Mouse (Mus musculus) spleen, embryonic (tissue): Measurements from ENCODE around the gene Itsn1.

Experiments
- CTCF ChIA-PET: fragments of 350-600 bp; sonication (Branson Sonifier 250); formaldehyde crosslinking; loops from one replicate; lab custom pipeline; 2022; lab: Charles Lee

Itsn1 gene

DNA sequence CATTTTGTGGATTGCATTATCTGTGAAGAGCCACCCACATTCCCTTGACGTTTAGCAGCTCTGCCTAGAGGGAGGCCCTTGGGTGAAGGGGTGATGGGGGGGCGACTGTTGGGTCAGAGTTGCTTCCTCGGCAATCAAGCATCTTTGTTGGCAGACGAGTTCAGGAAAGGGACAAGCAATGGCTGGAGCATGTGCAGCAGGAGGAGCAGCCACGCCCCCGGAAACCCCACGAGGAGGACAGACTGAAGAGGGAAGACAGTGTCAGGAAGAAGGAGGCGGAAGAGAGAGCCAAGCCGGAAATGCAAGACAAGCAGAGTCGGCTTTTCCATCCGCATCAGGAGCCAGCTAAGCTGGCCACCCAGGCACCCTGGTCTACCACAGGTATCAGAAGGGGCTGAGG is 110.4 kb downstream of the Itsn1 start:
- CTCF ChIA-PET: interaction anchor here (0.6 kb wide), 1 partner anchor 434 kb away, joined by 4 read pairs; the partner anchor contains the start of gene Il10rb

DNA sequence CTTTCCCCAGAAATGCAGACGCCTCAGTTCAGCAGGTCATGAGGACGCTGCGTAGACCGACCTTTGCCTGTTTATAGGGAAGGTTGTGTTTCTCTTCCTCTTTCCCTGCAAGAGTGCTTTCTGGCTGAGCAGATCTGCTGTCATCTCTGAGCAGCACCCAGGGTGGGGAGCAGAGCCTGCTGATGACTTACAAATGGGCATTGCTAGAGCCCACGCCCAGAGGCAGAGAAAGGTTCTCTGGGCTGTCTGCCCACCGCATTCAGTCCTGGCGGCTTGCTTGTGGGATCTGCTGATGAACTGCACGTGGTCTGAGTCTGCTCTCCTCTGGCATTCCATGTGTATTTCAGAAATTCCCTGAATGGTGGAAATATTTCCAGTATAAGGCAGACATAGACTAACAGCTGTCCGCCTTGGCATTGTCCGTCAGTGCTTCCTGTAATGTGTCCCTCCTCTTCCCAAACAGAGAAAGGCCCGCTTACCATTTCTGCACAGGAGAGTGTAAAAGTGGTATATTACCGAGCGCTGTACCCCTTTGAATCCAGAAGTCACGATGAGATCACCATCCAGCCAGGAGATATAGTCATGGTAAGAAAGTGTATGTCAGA is 112.0 kb downstream of the Itsn1 start:
- CTCF ChIA-PET: no interaction called here

DNA sequence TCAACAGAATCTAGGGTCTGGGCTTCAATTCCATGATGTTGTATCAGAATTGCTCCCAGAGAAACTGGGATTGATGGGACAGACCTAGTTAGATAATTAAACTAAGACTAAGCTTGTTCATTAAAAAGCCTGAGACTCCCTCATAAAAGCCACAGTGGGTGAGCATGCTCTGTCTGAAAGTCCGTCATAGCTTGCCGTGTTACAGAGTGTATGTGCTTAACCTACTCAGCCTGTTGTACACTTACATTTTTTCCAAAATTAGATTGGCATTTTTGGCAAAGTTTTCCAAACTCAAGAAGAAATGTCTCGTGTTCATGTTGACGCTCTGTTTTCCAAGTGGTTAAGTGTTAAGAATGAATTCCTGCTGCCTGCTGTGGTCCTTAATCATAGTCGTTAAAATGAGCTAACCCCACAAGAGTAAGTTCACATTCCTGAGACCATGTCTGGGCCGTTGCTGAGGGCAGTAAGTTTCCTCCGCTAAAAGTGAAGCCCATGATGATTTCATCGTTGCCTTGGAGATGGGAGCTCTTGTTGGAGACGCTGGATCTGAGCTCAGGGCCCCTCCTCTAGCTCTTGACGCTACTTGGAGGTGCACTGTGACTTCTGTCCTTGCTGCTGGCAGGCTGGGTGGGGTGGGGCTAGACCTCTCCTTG is 117.1 kb downstream of the Itsn1 start:
- CTCF ChIA-PET: no interaction called here

DNA sequence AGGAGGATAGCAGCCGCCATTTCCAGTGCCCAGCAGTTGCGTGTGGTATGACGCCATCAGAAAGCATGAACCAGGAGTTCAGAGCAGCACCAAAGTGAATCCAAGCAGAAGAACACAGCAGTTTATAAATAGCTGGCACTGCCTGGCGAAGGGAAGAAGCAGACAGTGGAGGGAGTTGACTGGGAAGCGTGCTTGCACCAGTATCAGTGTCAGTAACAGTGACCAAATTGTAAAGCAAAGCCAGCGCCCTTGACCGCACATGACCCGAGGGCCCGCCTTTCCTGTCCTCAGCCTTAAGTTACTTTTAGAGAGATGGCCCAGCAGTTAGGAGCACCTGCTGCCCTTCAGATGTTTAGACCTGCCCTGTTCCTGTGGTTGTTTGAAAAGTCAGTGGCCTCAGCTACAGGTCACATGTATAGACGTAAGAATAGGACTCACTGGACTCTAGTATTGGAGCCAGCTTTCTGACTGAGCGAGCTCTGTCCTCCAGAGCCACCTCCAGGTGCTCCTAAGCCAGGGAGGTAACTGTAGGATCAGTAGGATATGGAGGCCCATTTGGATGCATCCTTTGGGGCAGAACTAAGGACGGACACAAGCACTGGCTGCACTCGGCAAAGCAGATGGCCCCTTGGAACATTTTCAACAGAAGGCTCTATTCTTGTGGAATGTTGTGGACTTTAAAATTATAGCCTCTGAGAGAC is 118.6 kb downstream of the Itsn1 start:
- CTCF ChIA-PET: no interaction called here

DNA sequence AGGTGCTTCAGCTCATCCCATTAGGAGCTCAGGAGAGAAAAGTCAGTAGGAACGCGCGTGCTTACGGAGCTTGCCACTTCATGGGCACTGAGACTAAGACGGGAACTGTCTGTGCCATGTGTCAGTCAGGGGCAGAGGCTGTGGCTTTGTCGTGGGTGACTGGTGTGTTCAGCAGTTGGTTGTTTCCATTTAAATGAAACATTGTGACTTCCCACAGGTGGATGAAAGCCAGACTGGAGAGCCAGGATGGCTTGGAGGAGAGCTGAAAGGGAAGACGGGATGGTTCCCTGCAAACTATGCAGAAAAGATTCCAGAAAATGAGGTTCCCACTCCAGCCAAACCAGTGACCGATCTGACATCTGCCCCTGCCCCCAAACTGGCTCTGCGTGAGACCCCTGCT is 119.4 kb downstream of the Itsn1 start:
- CTCF ChIA-PET: no interaction called here

DNA sequence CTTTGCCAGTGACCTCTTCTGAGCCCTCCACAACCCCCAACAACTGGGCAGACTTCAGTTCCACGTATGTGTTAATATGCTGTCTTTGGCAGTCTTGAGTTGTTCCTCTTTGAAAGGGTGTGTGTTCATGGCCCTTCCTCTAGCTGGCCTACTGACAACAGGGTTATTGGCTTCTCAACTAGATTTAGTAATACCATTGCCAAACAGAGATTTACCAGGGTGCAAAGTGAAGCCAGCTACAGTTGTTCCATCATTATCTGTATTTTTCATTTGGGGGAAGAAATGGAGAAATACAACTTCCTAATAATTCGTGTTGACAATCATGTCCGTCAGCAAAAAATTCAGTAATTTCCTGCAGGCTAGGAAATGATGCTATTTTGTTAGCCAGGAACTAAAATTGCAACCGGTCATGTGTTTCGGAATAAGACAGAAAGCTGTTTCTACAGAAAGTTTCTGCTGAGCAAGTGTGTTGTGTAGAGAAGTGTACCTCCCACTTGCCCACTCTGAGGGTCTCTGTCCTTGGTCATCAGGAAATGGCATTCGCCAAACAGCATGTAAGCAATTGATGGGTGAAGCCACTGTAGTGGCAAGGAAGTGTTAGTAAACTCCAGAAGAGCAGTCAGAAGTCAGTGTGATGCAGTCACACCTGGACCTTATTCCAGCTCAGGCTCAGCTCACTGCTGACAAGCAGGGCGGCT is 120.0 kb downstream of the Itsn1 start:
- CTCF ChIA-PET: no interaction called here

DNA sequence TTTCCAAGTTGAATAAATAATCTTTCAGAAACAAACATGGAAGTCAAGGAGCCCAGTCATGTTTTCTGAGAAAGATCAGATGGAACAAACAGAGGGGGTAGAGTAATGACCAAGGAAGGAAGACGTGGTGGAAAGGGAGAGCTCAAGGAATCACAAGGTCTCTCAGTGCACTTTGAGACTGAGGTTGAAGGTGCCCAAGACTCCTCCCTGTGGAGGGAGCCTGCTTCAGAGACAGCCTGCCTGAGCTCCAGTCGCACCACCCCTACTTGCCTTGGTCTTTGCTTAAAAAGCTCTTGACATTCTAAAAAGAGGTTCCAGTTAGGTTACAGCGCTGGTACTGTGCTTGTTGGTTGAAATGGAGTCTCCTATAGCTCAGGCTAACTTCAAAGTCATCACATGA is 121.1 kb downstream of the Itsn1 start:
- CTCF ChIA-PET: no interaction called here

DNA sequence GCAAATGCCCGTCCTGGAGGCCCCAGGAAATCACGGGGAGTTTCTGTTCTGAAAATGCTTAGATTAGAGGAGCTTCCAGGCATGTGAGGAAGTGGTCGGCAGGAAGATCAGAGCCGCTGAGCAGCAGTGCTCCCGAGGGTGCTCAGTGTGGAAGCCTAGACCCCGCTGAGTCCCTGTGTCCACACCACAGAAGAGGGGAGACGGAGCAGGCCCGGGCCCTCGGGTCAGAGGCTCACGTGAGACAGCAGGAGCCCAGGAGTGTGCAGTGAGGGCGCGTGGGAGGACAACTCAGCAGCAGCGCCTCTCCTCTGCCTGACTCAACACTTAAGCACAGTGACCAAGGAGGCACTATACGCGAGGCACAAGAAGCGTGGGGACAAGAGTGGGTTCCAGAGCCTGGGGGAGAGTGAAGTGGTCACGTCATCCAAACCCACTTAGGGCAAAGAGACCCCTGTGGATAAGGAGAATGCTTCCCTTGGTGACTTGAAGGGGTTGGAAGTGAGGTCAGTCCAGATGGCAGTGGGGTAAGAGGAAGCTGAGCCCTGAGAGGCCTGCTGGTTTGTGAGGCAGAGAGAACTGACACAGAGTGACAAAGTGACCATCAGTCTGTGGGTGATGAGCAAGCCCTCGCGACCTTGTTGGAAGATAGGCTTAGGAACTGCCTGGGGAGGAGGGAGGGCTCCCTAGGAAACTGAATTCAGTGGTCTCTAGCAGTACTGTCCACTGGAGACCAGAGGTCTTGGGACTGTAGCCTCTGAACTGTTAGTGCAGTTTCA is 122.6 kb downstream of the Itsn1 start:
- CTCF ChIA-PET: no interaction called here

DNA sequence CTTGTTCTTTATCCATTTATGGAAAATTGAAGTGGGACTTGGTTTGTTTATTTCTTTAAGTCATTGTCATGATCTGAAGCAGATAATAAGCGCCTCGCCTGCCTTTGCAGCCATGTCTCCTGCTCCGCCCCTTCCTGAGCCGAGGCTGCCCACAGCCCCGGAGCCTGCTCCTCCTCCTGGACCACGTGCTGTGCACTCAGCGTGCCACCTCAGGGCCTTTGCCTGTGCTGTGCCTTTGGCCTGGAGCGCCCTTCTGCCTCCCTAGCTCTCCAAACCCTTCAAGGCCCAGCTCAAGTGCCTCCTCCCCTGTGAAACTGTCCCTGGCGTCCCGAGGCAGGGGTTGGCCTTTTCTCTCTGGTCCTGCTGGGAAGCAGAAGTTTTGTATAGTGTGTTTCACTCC is 123.7 kb downstream of the Itsn1 start:
- CTCF ChIA-PET: no interaction called here

DNA sequence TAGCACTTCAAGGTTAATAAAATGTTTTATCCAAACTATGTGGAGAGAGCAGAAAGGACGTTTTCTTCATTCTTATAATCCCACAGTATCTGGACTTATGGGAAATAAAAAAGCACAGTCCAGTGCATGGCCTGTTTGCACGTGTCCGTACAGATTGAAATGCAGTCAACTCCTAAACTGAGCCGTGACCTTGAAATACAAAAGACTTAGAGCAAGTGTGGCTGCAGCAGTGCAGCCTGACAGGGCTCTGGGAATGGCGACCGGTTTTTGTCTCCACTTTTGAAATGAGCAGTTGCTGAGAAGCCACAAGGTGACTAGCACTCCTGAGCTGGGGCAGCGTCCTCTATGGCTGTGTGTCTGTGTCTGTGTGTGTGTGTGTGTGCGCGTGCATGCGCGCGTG is 124.1 kb downstream of the Itsn1 start:
- CTCF ChIA-PET: no interaction called here

DNA sequence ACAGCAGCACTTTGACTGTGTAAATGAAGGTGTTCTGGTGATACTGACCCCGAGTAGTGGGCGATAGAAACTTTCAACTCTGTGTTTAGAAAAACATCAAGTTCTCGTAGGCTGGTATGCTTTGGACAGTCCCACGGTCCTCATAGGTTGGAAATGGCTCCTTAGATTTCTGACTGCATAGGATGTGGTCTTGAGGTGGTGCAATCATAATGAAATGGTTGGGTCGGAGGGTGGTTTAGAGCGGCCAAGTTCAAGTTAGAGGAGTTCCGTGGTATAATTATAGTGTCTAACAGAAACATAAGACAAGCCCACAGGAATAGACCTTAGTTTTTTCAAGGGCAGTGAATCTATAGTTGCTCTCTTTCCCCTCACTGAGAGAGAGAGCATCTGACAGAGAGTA is 129.6 kb downstream of the Itsn1 start:
- CTCF ChIA-PET: no interaction called here

DNA sequence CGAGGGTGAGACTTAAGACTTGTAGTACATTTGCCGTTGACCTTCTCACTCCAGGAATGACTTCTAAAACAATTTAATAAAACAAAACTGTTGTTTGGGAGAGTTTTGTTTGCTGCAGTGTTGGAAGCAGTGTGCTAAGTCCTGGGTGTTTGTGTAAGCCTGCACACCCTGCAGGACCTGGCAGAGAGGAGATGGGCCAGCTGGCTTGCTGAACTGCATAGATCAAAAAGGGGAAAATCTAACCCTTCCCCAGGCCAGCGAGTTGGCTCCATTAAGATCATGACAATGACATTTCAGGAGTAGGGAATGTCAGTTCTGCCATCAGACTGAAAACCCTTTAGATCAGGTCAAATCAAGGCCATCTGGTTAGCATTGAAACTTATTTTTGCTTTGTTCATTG is 130.1 kb downstream of the Itsn1 start:
- CTCF ChIA-PET: no interaction called here

DNA sequence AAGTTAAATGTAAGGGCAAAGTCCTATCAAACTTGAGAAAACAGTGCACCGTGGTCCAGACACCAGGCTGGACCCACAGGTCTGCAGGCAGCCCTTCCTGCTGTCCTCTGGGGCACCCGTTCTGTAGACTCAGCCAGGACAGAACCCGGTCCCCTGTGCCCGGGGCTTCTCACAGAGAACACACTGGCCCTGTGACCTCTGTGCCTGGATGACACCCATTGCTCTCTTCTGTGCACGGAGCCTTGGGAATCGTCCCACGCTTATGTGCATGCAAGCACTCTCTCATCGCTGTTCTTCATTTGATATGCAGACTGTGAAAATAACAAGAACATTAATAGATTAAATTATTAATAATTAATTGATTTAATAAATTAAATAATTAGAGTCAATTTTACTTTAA is 130.9 kb downstream of the Itsn1 start:
- CTCF ChIA-PET: no interaction called here

DNA sequence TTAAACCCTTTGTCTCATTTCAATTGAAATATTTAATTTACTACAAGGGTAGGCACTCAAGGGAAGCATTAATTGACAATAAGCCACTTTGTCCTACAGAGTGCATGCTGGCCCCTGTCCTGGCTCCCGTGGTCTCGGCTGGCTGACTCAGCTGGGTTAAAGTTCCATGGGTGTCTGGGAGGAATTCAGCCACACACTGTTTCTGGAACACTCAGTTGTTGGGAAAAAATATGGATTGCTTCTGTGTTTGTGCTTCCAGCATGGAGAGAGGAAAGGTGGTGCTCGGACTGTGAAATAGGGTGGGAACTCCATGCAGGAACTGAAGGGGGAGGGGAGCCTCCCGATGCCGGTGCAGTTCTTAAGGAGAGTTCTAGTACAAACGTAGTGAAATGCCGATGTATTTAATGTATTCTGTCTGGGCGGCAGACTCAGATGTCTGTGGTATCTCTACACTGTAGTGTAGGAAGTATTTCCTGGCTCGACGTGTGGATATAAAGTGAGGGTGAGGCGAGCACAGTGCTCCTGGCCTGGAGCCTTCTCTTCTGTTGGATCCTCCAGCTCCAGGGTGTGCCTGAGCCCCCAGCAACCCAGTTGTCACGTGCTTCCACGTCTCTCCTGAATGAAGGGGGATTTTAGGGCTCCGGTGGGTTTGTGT is 131.5 kb downstream of the Itsn1 start:
- CTCF ChIA-PET: interaction anchor here (0.6 kb wide), 1 partner anchor 191 kb away, joined by 4 read pairs; no protein-coding TSS in a partner anchor

DNA sequence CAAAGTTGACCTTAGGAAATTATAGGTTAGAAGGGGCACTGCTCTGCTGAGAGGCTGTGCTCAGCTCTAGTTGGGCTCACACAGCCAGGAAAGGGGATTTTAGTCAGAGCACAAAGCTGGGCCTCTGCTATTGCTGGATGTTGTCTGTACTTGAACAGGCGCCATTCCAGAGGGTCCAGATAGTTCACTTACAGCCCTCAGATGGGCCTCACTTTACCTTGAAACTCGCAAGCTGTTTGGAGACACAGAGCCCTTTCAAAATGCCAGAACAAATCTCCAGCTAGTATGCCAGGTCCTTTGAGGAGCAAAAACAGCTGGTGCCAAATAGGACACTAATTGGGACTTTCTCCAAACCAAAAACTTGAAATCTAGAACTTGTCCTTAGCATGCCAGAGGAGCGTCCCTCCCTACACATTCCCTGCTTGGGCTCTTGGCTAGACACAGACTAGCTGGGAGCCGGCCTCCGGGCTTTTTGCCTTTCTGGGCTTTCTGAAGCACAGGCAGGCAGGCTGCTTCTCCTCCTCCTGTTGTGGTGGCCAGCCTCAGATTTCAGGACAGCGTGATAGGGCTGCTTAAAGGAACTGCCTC is 132.8 kb downstream of the Itsn1 start:
- CTCF ChIA-PET: no interaction called here

DNA sequence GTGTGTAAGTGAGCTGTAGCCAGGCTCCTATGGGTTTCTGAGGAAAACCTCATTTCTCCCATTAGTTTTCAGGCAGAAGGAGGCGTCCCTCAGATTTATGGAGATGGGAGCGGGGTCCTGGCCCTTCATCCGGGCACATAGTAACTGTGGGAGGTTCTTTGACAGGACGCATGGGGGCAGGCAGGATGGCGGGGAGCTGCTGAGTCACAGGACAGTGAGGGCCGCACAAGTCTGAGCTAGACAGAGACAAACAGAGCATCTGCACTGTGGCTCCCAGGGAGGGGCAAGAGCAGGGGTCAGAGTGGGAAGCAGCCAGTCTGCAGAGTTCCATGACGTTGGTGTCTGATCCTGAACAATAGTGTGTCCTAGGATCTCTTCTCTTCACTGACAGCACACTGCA is 133.8 kb downstream of the Itsn1 start:
- CTCF ChIA-PET: interaction anchor here (0.8 kb wide), 1 partner anchor 30 kb away, joined by 8 read pairs; no protein-coding TSS in a partner anchor

DNA sequence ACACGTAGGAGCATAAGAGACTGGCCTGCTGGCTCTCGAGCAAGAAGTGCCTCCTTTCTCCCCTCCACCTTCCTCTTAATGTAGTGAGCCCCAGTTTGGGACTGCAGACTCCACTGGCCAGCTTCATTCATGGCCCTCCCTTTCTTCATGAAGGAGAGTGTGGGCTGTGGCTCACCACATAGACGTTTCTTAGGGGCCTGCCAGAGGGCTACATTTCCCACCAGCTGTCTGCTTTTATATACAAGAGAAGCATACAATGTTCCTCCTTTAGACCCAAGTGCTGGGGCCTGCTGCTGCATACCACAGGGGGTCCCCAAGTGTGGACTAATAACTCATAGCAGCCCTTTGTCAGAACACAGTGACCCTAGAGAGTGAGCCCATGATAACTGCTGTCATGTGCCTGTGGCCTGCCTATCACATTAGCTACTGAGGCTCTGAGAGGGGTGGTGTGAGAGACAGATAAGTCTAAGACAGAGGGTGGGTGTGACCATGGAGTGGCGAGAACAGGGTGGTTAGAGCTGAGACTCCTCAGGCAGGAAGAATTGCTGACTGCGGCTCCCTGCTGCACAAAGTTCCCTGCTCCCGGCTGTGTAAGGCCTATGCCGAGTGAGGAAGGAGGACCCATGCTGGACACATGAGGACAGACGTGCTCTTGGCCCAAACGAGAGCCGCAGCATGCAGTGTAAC is 135.7 kb downstream of the Itsn1 start:
- CTCF ChIA-PET: no interaction called here

DNA sequence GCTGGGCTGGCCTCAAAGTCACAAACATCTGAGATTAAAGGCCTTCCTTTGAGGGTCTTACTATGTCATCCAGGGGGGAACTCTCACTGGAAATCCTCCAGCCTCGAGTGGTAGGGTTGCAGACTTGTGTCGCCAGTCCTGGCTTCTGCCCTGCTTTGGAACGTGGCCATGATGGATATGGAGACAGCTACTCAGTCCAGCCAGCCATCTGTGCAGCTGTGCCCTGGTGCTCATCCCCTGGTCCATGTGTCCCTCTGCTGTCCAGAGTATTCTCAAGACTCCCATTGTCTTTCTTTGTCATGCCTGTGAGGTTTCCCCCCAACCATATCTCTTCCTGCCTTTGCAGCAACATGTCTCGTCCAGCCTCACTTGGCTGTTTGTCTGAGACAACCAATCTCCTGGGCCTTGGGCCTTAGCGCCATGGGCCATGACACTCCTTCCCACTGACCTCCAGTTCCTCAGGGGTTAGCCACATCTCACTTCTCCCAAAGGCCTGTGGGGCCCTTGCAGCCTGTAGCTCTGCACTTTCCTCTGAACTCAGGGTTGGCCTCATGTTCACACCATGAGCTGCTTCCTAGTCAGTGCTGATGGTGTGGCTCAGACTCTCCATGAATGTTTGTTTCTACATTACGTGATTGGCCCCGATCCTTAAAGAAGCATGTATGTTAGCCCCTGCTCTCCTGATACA is 136.6 kb downstream of the Itsn1 start:
- CTCF ChIA-PET: no interaction called here

DNA sequence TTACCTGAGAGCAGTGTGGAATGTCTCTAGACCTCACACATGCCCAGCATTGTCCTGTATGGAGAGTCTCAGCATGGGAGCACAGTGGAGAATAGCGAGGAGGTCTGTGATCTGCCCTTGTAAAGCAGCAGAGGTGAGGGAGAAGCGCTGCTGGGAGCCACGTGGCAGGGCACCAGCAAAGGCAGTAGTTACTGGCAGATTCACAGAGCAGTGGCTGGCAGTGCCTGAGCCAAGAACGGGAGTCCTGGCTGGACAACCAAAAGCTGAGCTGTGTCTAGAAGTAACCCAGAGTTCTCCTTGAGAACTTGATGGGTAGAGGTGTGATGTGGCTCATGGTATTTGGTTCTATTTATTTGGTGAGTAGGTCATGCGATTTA is 137.2 kb downstream of the Itsn1 start:
- CTCF ChIA-PET: interaction anchor here (0.6 kb wide), 1 partner anchor 352 kb away, joined by 3 read pairs; no protein-coding TSS in a partner anchor
